Mouse (Mus musculus) small intestine, adult 10 weeks (tissue): Measurements from ENCODE around the gene Hpgds. TPM values are rescaled to one million over a fixed set of nuclear protein-coding genes. Genes with fewer than 3 reads are reported as not detected.

Experiments used
- polyA plus RNA-seq: library from polyadenylated mRNA; stranded (reverse); fragments of 350-450 nt; fragmentation: Illumina TruSeq; extraction: RNeasy Lipid Tissue Mini Kit (QIAGEN cat#74804); gene quantifications from one replicate; pipeline ENCODE4 v1.2.3, GENCODE M21; 2014; ENCODE audit warnings: low replicate concordance

Gene Hpgds
- polyA plus RNA-seq: 14.0 TPM

DNA sequence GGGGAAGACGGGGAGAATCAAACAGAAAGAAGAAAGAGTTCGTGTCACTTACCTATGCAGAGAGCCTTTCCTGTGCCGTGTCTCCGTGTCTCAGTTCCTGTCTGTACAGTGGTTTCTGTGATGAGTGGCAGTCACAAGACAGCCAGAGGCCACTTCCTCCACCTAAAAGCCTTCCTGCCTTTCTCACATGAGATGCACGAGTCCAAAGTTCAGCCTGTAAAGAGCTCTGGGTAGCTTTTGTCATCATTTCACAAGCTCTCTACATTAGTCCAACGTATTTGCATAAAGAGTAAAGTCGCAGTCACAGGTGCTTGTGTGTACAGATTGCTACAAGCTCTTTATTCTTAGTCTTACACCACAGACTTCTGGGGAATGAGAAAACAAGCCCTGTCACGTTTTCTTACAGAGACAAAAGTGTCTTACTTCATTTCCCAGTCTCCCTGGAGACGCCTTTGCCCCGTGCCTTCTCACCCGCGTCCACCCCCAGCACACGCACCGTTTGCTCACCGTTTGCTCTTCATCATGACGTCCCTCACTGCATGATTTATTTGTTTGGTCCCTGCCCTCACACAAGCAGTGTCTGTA, at the start of gene Hpgds:
Hpgds (minus strand) TSS at position 288 of the 585 bp plus-strand sequence.

Other genes starting within 250 kb of the Hpgds start
- 33.0 TPM for gene Smarcad1, start 102.3 kb downstream of the Hpgds start, polyA plus RNA-seq
- not detected for gene C130060K24Rik, start 236.2 kb upstream of the Hpgds start, polyA plus RNA-seq